Mouse (Mus musculus) embryonic fibroblast, embryonic 13.5 days (primary cell): Measurements from ENCODE around the gene Fosl1. TPM values are rescaled to one million over a fixed set of nuclear protein-coding genes. Genes with fewer than 3 reads are reported as not detected.
"Not testable (repeated sequence)": the region's sequence is repeated elsewhere in the genome, so short reads cannot be mapped to it uniquely, and the experiment has no call there.

Source experiments
- H3K27ac ChIP-seq: 2 replicates; pipeline ENCODE4 v1.5.1; 2012; ENCODE audit warnings: low read length, control low read depth, inconsistent platforms; ENCODE audit not compliant: insufficient read depth
- H3K4me1 ChIP-seq: 2 replicates; pipeline ENCODE4 v1.6.1; 2011; ENCODE audit warnings: low read length; ENCODE audit not compliant: control insufficient read depth, insufficient read depth
- H3K4me3 ChIP-seq: 2 replicates; pipeline ENCODE4 v1.5.1; 2011; ENCODE audit warnings: mild to moderate bottlenecking, control low read depth, low read length; ENCODE audit not compliant: insufficient read depth
- CTCF ChIP-seq: IDR thresholded peaks from 2 replicates; pipeline ENCODE4 v1.5.1; 2011; ENCODE audit warnings: mild to moderate bottlenecking, control low read depth, low read length, moderate library complexity, borderline replicate concordance; ENCODE audit not compliant: insufficient read depth
- POLR2A ChIP-seq: IDR thresholded peaks from 2 replicates; pipeline ENCODE4 v1.6.1; 2011; ENCODE audit warnings: low read depth, mild to moderate bottlenecking, control low read depth, low read length, moderate library complexity
- polyA plus RNA-seq: library from polyadenylated mRNA; stranded (reverse); fragments of >200 nt; gene quantifications from 2 replicates; pipeline ENCODE4 v1.2.4, GENCODE M21; 2011; ENCODE audit warnings: low read depth; ENCODE audit not compliant: missing spikeins, insufficient read length

Gene Fosl1
- polyA plus RNA-seq = 13.4 and 35.0 TPM in 2 replicates

GRCm38 (mm10) chr19:5447515-5448353 lies at the start of gene Fosl1:
Gene Fosl1, plus strand, starts transcription at chr19:5447547.
- Histone ChIP-seq H3K4me1 (peaks cover 19% of the 10 kb centered on the region), H3K27ac (peak within 1 kb of the TSS; percentile 32; the same call in 1 of the 2 replicates), H3K4me3 (peak within 1 kb of the TSS; percentile 65)
- TF ChIP-seq CTCF = no peak
- TF ChIP-seq POLR2A = peak; percentile 81

DNA sequence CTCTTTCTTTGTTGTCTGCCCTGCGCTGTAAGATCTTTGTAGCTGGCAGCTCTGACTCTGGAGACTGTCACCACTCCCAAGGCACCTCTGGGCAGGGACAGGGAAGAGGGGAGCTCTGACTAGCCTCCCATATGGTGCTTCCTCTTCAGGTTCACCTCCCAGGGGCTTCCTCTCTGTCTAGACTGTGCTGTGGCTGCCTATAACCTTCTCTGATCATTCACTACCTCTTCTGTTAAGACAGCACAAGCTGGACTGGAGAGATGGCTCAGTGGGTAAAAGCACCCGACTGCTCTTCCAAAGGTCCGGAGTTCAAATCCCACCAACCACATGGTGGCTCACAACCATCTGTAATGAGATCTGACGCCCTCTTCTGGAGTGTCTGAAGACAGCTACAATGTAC lies 46.3 kb upstream of the Fosl1 start:
- H3K4me3 ChIP-seq, H3K27ac ChIP-seq, H3K4me1 ChIP-seq: not testable (repeated sequence)

- H3K27ac ChIP-seq = no peak within 1 kb of the TSS
- H3K4me1 ChIP-seq = peaks cover 4% of the 10 kb centered on the region; the same call in 1 of the 2 replicates
- no peak for TF ChIP-seq CTCF
- no peak within 1 kb of the TSS for H3K4me3 ChIP-seq
Measured at GRCm38 (mm10) chr19:5402293-5402692, 45.1 kb upstream of the Fosl1 start, which contains the start of gene Tsga10ip. Gene Tsga10ip, minus strand, starts transcription at chr19:5402526.

DNA sequence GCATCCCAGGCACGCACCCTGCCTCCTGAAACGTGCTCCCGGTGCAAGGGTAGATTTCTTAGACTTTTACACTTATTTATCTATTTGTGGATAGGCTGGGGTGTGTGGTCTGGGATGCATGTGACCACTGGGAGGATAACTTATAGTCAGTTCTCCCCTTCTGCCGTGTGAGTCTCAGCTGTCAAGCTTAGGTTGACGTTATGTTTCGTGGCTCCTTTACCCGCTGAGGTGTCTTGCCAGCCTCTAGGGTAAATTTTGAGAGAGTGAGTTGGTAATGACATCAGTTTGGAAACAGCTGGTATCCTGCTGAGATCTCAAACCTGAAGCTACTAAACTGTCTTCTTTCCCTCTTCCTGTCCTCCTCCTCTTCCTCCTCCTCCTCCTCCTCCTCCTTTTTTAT lies 41.4 kb upstream of the Fosl1 start:
- no peak overlapping the region for H3K27ac ChIP-seq
- H3K4me3 ChIP-seq = peak overlapping the region; percentile 40
- no peak for TF ChIP-seq POLR2A
- no peak for TF ChIP-seq CTCF
- H3K4me1 ChIP-seq = peaks cover 4% of the 10 kb centered on the region; the same call in 1 of the 2 replicates

DNA sequence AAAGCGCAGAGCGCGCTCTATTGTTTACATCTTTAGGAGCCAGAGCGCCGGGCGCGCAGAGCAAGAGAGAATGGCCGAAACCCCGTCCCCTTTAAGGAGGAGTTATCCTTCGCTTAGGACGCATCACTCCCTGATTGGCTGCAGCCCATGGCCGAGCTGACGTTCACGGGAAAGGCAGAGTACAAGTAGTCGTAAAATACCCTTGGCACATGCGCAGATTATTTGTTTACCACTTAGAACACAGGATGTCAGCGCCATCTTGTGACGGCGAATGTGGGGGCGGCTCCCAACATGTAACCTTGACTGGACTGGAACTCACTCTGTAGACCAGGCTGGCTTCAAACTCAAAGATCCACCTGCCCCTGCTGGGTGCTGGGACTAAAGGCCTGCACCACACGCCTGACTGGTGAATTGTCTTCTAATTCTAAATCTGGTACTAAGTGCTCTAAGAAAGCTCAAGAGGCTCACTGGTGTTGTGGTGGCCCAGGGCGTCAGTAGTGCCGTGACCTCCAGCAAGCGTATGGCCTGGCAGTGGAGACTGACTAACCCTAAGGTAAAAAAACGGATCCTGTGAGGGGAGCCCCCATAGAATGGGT lies 40.7 kb upstream of the Fosl1 start:
- not testable (repeated sequence) for H3K4me1 ChIP-seq
- H3K27ac ChIP-seq = peak overlapping the region; percentile 66
- peak; percentile 46; the same call in 1 of the 2 replicates for TF ChIP-seq POLR2A
- peak overlapping the region; percentile 65 for H3K4me3 ChIP-seq

GRCm38 (mm10) chr19:5407133-5407532 lies 40.2 kb upstream of the Fosl1 start:
- H3K27ac ChIP-seq = peak overlapping the region; percentile 66
- TF ChIP-seq CTCF = peak; percentile 57; the same call in 1 of the 2 replicates
- TF ChIP-seq POLR2A = no peak
- peak overlapping the region; percentile 65 for H3K4me3 ChIP-seq
- peaks cover 4% of the 10 kb centered on the region; the same call in 1 of the 2 replicates for H3K4me1 ChIP-seq

GRCm38 (mm10) chr19:5408057-5409001 lies 39.0 kb upstream of the Fosl1 start:
- Histone ChIP-seq H3K4me3 (no peak overlapping the region), H3K4me1 (peaks cover 4% of the 10 kb centered on the region; the same call in 1 of the 2 replicates), H3K27ac (no peak overlapping the region)
- TF ChIP-seq CTCF (no peak), POLR2A (no peak)

DNA sequence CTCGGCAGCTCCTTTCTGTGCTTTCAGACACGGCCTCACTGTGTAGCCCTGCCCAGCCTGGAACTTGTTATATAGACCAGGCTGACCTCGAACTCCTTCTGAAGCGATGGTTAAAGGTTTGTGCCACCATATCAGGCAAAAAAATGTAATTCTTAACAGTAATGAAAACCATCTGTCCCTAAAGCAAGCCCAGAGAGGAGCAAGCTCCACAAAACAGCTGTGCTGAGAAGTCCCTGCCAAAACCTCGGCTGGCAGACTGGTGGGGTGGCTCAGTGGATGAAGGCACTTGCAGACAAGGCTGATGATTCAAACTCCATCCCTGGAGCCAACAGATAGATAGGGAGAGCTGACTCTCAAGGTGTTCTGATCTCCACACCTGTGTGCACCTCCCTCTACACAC lies 38.3 kb upstream of the Fosl1 start:
- Histone ChIP-seq H3K4me1 (peaks cover 4% of the 10 kb centered on the region; the same call in 1 of the 2 replicates), H3K27ac (no peak overlapping the region), H3K4me3 (no peak overlapping the region)
- no peak for TF ChIP-seq CTCF
- TF ChIP-seq POLR2A = no peak

DNA sequence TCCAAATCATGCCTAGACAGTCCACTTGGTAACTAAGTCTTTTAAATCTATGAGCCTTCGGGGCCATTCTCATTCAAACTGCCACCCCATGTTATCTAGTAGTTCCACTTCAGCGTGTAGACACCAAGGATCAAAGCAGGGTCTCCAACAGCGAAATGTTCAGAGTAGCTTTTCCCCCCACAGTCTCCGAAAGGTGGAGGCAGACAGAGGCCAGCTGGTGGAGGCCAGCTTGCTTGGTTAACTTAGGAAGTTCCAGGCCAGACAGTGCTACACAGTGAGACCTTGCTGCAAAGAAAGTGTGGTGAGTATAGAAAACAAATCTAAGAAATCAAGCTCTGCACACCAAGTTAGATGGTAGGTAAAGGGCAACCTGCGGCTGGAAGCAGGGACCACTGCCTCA lies 36.7 kb upstream of the Fosl1 start:
- Histone ChIP-seq H3K4me3 (no peak overlapping the region), H3K27ac (no peak overlapping the region), H3K4me1 (peaks cover 4% of the 10 kb centered on the region; the same call in 1 of the 2 replicates)
- TF ChIP-seq CTCF (no peak), POLR2A (no peak)

DNA sequence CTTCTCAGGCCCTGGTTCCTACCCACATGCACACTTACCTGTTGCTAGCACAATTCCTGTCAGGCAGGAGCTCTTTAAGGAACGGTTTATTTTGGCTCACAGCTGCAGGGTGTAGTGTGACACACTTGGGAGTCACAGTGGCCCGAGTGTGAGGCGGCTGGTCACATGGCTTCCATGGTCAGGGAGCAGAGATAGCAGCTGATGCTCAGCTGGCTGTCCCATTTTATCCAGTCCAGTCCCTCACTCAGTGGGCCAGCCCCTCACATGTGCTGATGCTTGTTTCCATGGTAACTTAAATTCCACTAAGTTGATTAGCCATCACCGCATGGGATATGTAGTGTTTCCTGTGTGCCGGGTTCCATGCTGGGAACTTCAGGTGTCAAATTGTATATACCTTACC lies 35.4 kb upstream of the Fosl1 start:
- no peak overlapping the region for H3K27ac ChIP-seq
- TF ChIP-seq CTCF (no peak), POLR2A (no peak)
- no peak overlapping the region for H3K4me3 ChIP-seq
- no peaks in the 10 kb centered on the region for H3K4me1 ChIP-seq
